Mouse (Mus musculus): ENCODE measurements around the gene Polr2b. TPM values are rescaled to one million over a fixed set of nuclear protein-coding genes. Genes with fewer than 3 reads are reported as not detected.

Gene Polr2b
- 23.6 and 26.2 TPM in 2 replicates for polyA plus RNA-seq (2015; fragmentation: Nextera tagmentation; extraction: Ambion mirVana)

DNA sequence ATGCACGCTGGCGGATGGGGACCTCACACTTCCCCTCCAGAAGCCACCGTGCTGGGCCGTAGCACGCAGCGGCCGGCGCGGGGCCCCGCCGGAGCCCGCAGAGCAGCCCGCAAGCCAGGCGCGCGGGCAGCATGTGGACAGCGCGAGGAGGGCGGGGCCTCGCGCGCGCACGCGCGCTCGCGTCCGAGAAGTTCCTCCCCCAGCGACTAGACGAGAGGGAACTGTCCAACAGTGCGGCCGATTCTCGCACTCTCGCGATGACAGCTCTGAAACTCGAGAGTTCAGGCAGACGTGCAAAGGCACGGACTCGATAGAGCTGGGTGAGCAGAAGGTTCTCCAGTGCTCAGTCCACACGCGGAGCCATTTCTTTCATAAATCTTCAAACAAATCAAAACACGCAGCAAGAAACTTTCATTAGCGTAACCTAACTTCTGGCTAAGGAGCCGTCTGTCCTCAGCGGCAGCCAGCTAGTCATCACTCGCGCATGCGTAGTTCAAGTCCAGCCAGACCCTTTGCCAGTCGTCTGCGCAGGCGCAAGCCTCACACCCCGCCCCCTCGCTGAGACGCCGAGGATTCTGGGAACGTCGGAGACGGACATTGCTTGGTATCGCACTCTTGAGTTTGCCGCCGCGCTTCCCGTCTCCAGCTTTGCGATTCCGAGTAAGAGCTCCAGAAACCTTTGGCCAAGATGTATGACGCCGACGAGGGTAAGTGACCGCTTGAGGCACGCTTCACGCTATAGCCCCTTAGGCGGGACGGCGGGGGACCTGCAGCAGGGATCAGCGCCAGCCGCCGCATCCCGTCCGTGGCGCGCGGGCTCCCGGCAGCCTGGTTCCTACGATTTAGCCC, at the start of gene Polr2b, which contains the start of gene Noa1:
Polr2b (plus strand) TSS at position 224 of the 849 bp plus-strand sequence.
Noa1 (minus strand) TSS at position 161 of the 849 bp plus-strand sequence.
- H3K4me2 ChIP-seq (replicated peaks; ENCODE audit: low read depth, low read length) = peak within 1 kb of the TSS; percentile 100
- H3K27ac ChIP-seq (ENCODE audit: low read length) = peak within 1 kb of the TSS; percentile 88
- H3K27me3 ChIP-seq (replicated peaks; ENCODE audit: insufficient read depth, low read length) = no peaks in the 10 kb centered on the region
- WGBS = under 1% methylated on average over 84 of the region's 85 CpGs
- H3K36me3 ChIP-seq (ENCODE audit: insufficient read depth, low read length) = peaks cover 3% of the 10 kb centered on the region; the same call in 1 of the 2 replicates
- H3K4me1 ChIP-seq (ENCODE audit: insufficient read depth, low read depth, low read length) = peaks cover 15% of the 10 kb centered on the region; the same call in 1 of the 2 replicates
- peak; percentile 96 for ATAC-seq
- DNase-seq (ENCODE audit: low spot score) = peak; percentile 99
- H3K9ac ChIP-seq (replicated peaks; ENCODE audit: low read depth) = peak within 1 kb of the TSS; percentile 63
- peak; percentile 23 for TF ChIP-seq CTCF (IDR thresholded peaks at IDR 0.05)
- no peak; the same call in 1 of the 2 replicates for TF ChIP-seq EP300 (IDR thresholded peaks at IDR 0.05)
- H3K9me3 ChIP-seq (ENCODE audit: low read length) = no peaks in the 10 kb centered on the region
- H3K4me3 ChIP-seq (ENCODE audit: low read depth, low read length) = peak within 1 kb of the TSS; percentile 81

GRCm38 (mm10) chr5:77261137-77261536, 48.8 kb upstream of the Polr2b start:
- ATAC-seq (no peak), DNase-seq (ENCODE audit: low spot score) (no peak)
- Histone ChIP-seq H3K4me1 (ENCODE audit: insufficient read depth, low read depth, low read length) (no peaks in the 10 kb centered on the region), H3K27me3 (replicated peaks; ENCODE audit: insufficient read depth, low read length) (no peaks in the 10 kb centered on the region), H3K9me3 (ENCODE audit: low read length) (no peaks in the 10 kb centered on the region), H3K27ac (ENCODE audit: low read length) (no peak overlapping the region), H3K4me2 (replicated peaks; ENCODE audit: low read depth, low read length) (no peak overlapping the region), H3K4me3 (ENCODE audit: low read depth, low read length) (no peak overlapping the region), H3K9ac (replicated peaks; ENCODE audit: low read depth) (no peak overlapping the region), H3K36me3 (ENCODE audit: insufficient read depth, low read length) (no peaks in the 10 kb centered on the region)
- TF ChIP-seq CTCF (IDR thresholded peaks at IDR 0.05) (no peak), EP300 (IDR thresholded peaks at IDR 0.05) (no peak)
- 79% methylated on average over 4 of the region's 4 CpGs for WGBS

- Histone ChIP-seq H3K4me2 (replicated peaks; ENCODE audit: low read depth, low read length) (no peak overlapping the region), H3K9me3 (ENCODE audit: low read length) (no peaks in the 10 kb centered on the region), H3K27me3 (replicated peaks; ENCODE audit: insufficient read depth, low read length) (no peaks in the 10 kb centered on the region), H3K4me1 (ENCODE audit: insufficient read depth, low read depth, low read length) (no peaks in the 10 kb centered on the region; the same call in 1 of the 2 replicates), H3K9ac (replicated peaks; ENCODE audit: low read depth) (no peak overlapping the region), H3K36me3 (ENCODE audit: insufficient read depth, low read length) (no peaks in the 10 kb centered on the region), H3K4me3 (ENCODE audit: low read depth, low read length) (no peak overlapping the region), H3K27ac (ENCODE audit: low read length) (no peak overlapping the region)
- TF ChIP-seq CTCF (IDR thresholded peaks at IDR 0.05) (no peak), EP300 (IDR thresholded peaks at IDR 0.05) (no peak)
- ATAC-seq = no peak
- no peak for DNase-seq (ENCODE audit: low spot score)
- 85% methylated on average over 5 of the region's 5 CpGs for WGBS
These were observed 47.8 kb upstream of the Polr2b start for GRCm38 (mm10) chr5:77262105-77262504.

DNA sequence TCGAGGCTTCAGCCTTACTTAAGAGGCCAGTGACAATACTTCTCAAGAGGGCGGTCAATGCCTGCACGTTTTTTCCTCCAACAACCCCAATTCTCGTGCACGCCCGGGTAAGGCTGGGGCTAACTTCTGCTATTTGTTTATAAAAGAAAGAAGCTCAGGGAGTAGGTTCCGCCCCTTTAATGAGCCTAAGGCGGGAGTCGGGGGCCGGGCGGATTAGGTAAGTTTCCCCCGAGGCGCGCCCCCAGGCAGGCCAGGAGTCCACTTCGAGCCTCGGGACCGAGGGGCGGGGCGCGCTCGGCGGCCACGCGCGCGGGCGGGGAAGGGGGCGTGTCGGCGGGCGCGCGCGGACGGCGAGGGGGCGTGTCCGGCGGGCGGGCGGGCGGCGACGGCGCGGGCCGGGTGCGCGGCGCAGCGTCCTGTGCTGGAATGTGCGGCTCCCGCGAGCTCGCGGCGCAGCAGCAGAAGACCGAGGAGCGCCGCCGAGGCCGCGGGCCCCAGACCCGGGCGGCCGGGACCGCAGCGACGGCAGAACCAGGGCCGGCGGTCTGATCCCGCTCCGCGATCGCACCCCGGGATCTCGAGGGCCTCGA, 44.8 kb upstream of the Polr2b start, which contains the start of gene Rest:
Rest (plus strand) TSS at position 411 of the 590 bp plus-strand sequence.
- Histone ChIP-seq H3K9me3 (ENCODE audit: low read length) (no peaks in the 10 kb centered on the region), H3K36me3 (ENCODE audit: insufficient read depth, low read length) (no peaks in the 10 kb centered on the region), H3K27ac (ENCODE audit: low read length) (peak within 1 kb of the TSS; percentile 98), H3K9ac (replicated peaks; ENCODE audit: low read depth) (peak within 1 kb of the TSS; percentile 82), H3K4me2 (replicated peaks; ENCODE audit: low read depth, low read length) (peak within 1 kb of the TSS; percentile 71), H3K4me3 (ENCODE audit: low read depth, low read length) (peak within 1 kb of the TSS; percentile 94), H3K4me1 (ENCODE audit: insufficient read depth, low read depth, low read length) (peaks cover 5% of the 10 kb centered on the region; the same call in 1 of the 2 replicates), H3K27me3 (replicated peaks; ENCODE audit: insufficient read depth, low read length) (no peaks in the 10 kb centered on the region)
- ATAC-seq (peak; percentile 87), DNase-seq (ENCODE audit: low spot score) (peak; percentile 90)
- TF ChIP-seq CTCF (IDR thresholded peaks at IDR 0.05) = no peak
- TF ChIP-seq EP300 (IDR thresholded peaks at IDR 0.05) = peak; percentile 28; the same call in 1 of the 2 replicates
- under 1% methylated on average over 22 of the region's 78 CpGs for WGBS

DNA sequence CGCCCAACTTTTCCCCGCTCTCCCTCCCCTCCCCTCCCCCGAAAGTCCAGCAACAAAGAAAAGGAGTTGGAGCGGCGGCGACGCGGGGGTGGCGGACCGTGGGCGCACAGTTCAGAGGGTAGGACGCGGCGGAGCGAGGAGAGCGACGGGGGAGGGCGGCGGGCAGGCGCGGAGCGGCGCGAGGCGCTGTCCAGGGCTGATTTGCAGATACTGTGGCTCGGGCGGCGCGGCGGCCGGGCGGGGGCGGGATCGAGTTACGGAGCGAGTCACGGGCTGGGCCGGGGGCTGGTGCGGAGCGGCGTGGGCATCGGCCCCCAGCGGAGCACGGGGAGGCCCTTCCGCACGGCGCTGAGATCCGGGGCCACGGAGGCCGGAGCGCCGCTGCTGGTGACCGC, 44.3 kb upstream of the Polr2b start:
- TF ChIP-seq CTCF (IDR thresholded peaks at IDR 0.05) (peak; percentile 25; the same call in 1 of the 2 replicates), EP300 (IDR thresholded peaks at IDR 0.05) (no peak)
- H3K27me3 ChIP-seq (replicated peaks; ENCODE audit: insufficient read depth, low read length) = no peaks in the 10 kb centered on the region
- no peaks in the 10 kb centered on the region for H3K36me3 ChIP-seq (ENCODE audit: insufficient read depth, low read length)
- peak overlapping the region; percentile 94 for H3K4me3 ChIP-seq (ENCODE audit: low read depth, low read length)
- peaks cover 5% of the 10 kb centered on the region; the same call in 1 of the 2 replicates for H3K4me1 ChIP-seq (ENCODE audit: insufficient read depth, low read depth, low read length)
- peak; percentile 88 for ATAC-seq
- WGBS = under 1% methylated on average over 27 of the region's 53 CpGs
- H3K4me2 ChIP-seq (replicated peaks; ENCODE audit: low read depth, low read length) = peak overlapping the region; percentile 71
- peak; percentile 82 for DNase-seq (ENCODE audit: low spot score)
- H3K9me3 ChIP-seq (ENCODE audit: low read length) = no peaks in the 10 kb centered on the region
- H3K27ac ChIP-seq (ENCODE audit: low read length) = peak overlapping the region; percentile 98
- peak overlapping the region; percentile 82 for H3K9ac ChIP-seq (replicated peaks; ENCODE audit: low read depth)

All from lung, postnatal 0 days (tissue).